Mouse (Mus musculus): ENCODE measurements at regions not wholly inside any gene's neighbourhood (a gene's known extent, or its start where the extent isn't known, plus 50 kb on each side); places are given as distances from the start of the nearest gene placed in this dataset.

- Histone ChIP-seq H3K9me3 (no peaks in the 10 kb centered on the region), H3K4me1 (no peaks in the 10 kb centered on the region), H3K36me3 (no peaks in the 10 kb centered on the region), H3K27me3 (no peaks in the 10 kb centered on the region), H3K27ac (no peak overlapping the region), H3K4me2 (replicated peaks) (no peak overlapping the region), H3K4me3 (no peak overlapping the region), H3K9ac (no peak overlapping the region)
- ATAC-seq (ENCODE audit: insufficient number of reproducible peaks, insufficient read depth, low FRiP score, low TSS enrichment) = no peak
- WGBS = 86% methylated on average over 6 of the region's 6 CpGs
These were observed 194.7 kb upstream of the Esrrg start for GRCm38 (mm10) chr1:187413881-187414280.

DNA sequence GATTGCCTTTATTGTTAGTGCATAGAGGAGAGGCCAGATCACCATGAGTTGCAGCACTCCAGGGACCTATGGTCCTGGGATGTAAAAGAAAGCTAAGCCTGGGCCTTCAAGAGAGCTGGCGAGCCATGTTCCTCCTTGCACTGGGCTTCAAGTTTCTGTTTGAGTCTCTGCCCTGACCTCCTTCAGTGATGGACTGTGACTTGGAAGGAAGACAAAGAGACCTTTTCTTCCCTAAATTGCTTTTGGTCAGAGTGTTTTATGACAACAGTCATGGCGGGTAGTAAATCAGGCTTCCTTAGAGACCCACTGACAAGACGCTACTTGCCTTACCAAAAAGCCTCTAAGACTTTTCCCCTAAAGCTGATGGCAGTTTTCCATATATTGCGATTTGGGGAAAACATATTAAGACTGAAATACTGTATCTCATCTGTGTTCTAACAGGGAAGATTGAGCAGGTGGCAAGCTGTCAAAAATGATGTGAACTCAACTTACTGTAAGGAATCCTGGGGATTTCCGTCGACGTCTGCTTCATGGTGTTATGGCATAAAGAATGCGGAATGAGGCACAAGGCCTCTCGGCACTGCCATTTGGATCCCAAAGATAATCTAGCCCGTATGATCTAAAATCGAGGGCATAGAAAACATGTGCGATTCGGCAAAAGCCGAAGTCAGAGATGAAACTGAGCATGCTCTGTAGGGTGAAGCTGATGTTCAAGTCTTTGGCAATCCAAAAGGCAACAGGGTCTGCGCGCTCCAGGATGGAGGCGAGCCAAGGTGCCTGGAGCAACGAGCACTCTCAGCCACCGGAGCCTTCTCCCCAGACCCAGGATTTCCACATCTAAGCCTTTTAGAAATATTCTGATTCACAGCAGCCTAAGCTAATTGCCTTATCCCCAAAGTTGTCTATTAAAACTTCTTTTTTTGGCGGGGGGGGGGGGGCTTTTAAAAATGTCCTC is 190.1 kb upstream of the Esrrg start:
- WGBS = 86% methylated on average over 20 of the region's 20 CpGs
- no peaks in the 10 kb centered on the region for H3K36me3 ChIP-seq
- no peak overlapping the region for H3K9ac ChIP-seq
- no peak overlapping the region for H3K4me3 ChIP-seq
- H3K9me3 ChIP-seq = no peaks in the 10 kb centered on the region
- no peaks in the 10 kb centered on the region for H3K27me3 ChIP-seq
- H3K27ac ChIP-seq = no peak overlapping the region
- no peak overlapping the region for H3K4me2 ChIP-seq (replicated peaks)
- no peaks in the 10 kb centered on the region for H3K4me1 ChIP-seq
- no peak for ATAC-seq (ENCODE audit: insufficient number of reproducible peaks, insufficient read depth, low FRiP score, low TSS enrichment)

GRCm38 (mm10) chr1:187428536-187429215 is 179.9 kb upstream of the Esrrg start:
- H3K27me3 ChIP-seq = no peaks in the 10 kb centered on the region
- H3K4me1 ChIP-seq = no peaks in the 10 kb centered on the region
- H3K9me3 ChIP-seq = no peaks in the 10 kb centered on the region
- no peak for ATAC-seq (ENCODE audit: insufficient number of reproducible peaks, insufficient read depth, low FRiP score, low TSS enrichment)
- no peaks in the 10 kb centered on the region for H3K36me3 ChIP-seq
- H3K27ac ChIP-seq = no peak overlapping the region
- H3K4me3 ChIP-seq = no peak overlapping the region
- H3K4me2 ChIP-seq (replicated peaks) = no peak overlapping the region
- no peak overlapping the region for H3K9ac ChIP-seq
- WGBS = 82% methylated on average over 9 of the region's 9 CpGs

DNA sequence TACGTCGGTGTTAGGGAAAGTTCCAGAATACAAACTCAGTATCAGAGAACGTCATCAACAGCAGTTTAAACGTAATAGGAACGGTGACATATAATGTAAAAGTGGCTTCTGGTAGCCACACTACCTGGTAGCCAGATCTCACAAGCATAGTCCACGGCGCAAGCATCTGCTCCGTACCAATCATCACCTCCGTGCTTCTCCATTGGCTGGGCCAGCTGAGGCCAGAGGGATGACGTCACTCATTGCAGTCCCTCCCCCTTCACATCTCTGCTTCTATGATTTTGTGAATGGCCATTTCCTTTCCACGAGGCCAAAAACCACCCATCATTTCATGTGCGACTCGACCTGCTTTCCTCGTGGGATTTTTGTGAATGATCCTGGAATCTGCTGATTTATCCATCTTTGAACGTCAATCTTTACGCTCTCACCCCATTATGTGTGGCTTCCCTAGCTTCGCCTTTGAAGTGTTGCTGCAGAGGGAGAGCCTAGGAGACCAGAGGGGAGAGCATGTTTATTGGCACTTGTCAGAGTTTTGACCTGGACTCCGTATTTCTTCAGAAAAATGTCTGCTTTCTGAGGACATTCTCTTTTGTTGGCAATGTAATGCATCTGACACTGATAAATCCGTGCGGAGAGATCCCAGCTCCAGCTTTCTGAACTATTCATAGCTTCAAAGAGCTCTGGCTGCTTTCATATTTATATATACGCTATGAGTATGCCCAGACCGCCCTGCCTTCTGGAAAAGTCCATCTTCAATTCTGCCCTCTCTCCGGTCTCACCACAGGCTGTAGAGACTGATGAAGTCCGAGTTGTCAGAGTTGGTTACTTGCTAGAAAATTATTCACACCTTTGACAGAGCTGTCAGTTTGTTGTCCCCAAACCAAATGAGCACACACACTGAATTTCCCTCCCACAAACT is 174.6 kb upstream of the Esrrg start:
- 86% methylated on average over 24 of the region's 24 CpGs for WGBS
- Histone ChIP-seq H3K36me3 (no peaks in the 10 kb centered on the region), H3K4me1 (no peaks in the 10 kb centered on the region), H3K9ac (no peak overlapping the region), H3K4me3 (no peak overlapping the region), H3K27ac (no peak overlapping the region), H3K4me2 (replicated peaks) (no peak overlapping the region), H3K27me3 (no peaks in the 10 kb centered on the region), H3K9me3 (no peaks in the 10 kb centered on the region)
- no peak for ATAC-seq (ENCODE audit: insufficient number of reproducible peaks, insufficient read depth, low FRiP score, low TSS enrichment)

GRCm38 (mm10) chr1:187439170-187439914 is 169.2 kb upstream of the Esrrg start:
- Histone ChIP-seq H3K27me3 (no peaks in the 10 kb centered on the region), H3K9me3 (no peaks in the 10 kb centered on the region), H3K4me1 (no peaks in the 10 kb centered on the region), H3K27ac (no peak overlapping the region), H3K36me3 (no peaks in the 10 kb centered on the region), H3K4me3 (no peak overlapping the region), H3K4me2 (replicated peaks) (no peak overlapping the region), H3K9ac (no peak overlapping the region)
- WGBS = 74% methylated on average over 20 of the region's 20 CpGs
- peak; percentile 85 for ATAC-seq (ENCODE audit: insufficient number of reproducible peaks, insufficient read depth, low FRiP score, low TSS enrichment)

DNA sequence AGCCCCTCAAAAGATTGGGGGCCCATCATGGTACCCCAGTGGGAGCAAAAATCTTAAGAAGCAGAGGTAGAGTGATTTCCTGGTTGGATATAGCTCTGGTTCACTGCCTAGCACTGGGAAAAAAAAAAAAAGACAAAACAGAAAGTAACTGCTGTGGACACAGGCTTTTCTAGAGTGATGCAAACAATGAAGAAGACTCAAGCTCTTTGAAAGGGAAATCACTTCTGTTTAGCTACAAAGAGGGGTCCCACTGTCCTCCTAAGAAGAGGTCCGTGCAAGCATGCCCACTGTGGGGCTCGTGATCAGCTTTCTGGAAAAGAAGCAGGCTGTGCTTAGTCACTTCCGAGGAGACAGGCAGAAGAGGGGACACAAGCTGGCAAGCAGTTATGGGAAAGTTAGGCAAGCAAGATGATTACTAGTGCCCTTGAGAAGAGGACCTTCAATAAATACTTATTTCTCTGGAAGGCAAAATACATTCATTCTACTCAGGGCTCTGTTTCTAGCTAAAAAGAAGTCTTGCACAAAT is 166.9 kb upstream of the Esrrg start:
- no peaks in the 10 kb centered on the region for H3K27me3 ChIP-seq
- H3K4me1 ChIP-seq = no peaks in the 10 kb centered on the region
- no peak overlapping the region for H3K4me3 ChIP-seq
- no peak for ATAC-seq (ENCODE audit: insufficient number of reproducible peaks, insufficient read depth, low FRiP score, low TSS enrichment)
- no peaks in the 10 kb centered on the region for H3K36me3 ChIP-seq
- H3K9me3 ChIP-seq = no peaks in the 10 kb centered on the region
- H3K9ac ChIP-seq = no peak overlapping the region
- WGBS = 72% methylated on average over 3 of the region's 3 CpGs
- H3K4me2 ChIP-seq (replicated peaks) = no peak overlapping the region
- H3K27ac ChIP-seq = no peak overlapping the region

GRCm38 (mm10) chr1:187446511-187446910 is 162.1 kb upstream of the Esrrg start:
- Histone ChIP-seq H3K9me3 (no peaks in the 10 kb centered on the region), H3K4me3 (no peak overlapping the region), H3K4me1 (no peaks in the 10 kb centered on the region; the same call in 1 of the 2 replicates), H3K27me3 (no peaks in the 10 kb centered on the region), H3K9ac (no peak overlapping the region), H3K4me2 (replicated peaks) (no peak overlapping the region), H3K36me3 (no peaks in the 10 kb centered on the region), H3K27ac (no peak overlapping the region)
- WGBS = 81% methylated on average over 6 of the region's 6 CpGs
- no peak for ATAC-seq (ENCODE audit: insufficient number of reproducible peaks, insufficient read depth, low FRiP score, low TSS enrichment)

DNA sequence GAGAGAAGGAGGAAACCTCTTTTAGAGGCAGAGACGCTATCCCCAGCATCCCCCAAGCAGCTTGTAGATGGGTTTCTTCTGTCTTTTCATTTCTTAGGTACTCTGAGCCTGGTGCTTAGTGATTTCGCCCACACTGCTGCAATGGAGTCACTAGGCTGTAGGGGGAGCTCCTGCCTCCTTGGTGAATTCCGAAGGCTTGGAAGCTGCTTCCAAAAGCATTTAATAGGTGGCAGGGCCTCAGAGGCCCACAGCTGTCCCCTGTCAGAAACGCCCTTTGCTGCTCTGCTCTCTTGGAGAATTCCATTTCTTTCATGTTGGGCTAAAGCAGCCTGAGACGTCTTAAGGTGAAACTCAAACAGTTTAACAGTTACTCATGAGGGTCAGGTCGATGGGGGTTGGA is 160.4 kb upstream of the Esrrg start:
- Histone ChIP-seq H3K4me1 (no peaks in the 10 kb centered on the region; the same call in 1 of the 2 replicates), H3K36me3 (no peaks in the 10 kb centered on the region), H3K4me2 (replicated peaks) (no peak overlapping the region; the same call in 1 of the 2 replicates), H3K4me3 (no peak overlapping the region), H3K27me3 (no peaks in the 10 kb centered on the region), H3K9me3 (no peaks in the 10 kb centered on the region), H3K27ac (no peak overlapping the region), H3K9ac (no peak overlapping the region)
- no peak for ATAC-seq (ENCODE audit: insufficient number of reproducible peaks, insufficient read depth, low FRiP score, low TSS enrichment)
- 15% methylated on average over 6 of the region's 6 CpGs for WGBS

DNA sequence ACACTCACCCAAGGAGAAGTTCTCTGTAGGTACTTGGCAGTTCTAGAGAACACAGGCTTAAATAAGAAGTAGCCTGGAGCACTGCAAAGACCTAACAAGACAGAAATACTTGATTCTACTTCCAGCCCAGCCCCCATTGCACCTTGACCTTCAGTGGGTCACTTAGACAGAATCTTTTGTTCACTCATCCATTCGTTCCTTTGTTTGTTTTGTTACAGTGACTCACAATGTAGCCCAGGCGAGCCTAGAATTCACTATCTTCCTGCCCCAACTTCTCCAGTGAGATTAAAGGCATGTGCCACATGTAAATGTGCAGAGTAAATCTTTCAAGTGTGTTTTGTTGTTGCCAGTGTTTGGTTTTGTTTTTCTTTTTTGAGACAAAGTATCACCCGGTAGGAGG is 158.5 kb upstream of the Esrrg start:
- ATAC-seq (ENCODE audit: insufficient number of reproducible peaks, insufficient read depth, low FRiP score, low TSS enrichment) = no peak
- no peaks in the 10 kb centered on the region for H3K27me3 ChIP-seq
- H3K4me1 ChIP-seq = no peaks in the 10 kb centered on the region; the same call in 1 of the 2 replicates
- no peak overlapping the region for H3K4me2 ChIP-seq (replicated peaks)
- H3K9ac ChIP-seq = no peak overlapping the region
- no peak overlapping the region for H3K4me3 ChIP-seq
- no peak overlapping the region for H3K27ac ChIP-seq
- WGBS = 46% methylated on average over 3 of the region's 3 CpGs
- H3K36me3 ChIP-seq = no peaks in the 10 kb centered on the region
- no peaks in the 10 kb centered on the region for H3K9me3 ChIP-seq

DNA sequence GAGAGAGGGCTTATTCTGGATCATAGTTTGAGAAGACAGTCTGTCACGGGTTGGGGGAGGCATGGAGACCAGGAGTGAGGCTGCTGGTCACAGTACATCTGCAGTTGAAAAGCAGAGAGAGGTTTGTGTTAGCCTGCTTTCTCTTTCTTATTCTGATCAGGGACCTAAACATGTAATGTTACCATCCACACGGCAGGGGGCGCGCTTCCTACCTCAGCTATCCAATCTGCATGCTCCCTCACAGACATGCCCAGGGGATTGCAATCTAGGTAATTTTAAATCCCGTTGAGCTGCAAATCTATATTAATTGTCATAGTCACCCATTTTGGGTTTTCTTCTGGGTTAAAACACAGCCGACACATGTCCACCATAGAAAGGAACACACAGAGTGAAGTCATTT is 156.4 kb upstream of the Esrrg start:
- no peak overlapping the region for H3K27ac ChIP-seq
- no peaks in the 10 kb centered on the region; the same call in 1 of the 2 replicates for H3K4me1 ChIP-seq
- H3K4me3 ChIP-seq = no peak overlapping the region
- no peak overlapping the region for H3K9ac ChIP-seq
- H3K9me3 ChIP-seq = no peaks in the 10 kb centered on the region
- no peaks in the 10 kb centered on the region for H3K36me3 ChIP-seq
- no peaks in the 10 kb centered on the region for H3K27me3 ChIP-seq
- no peak overlapping the region for H3K4me2 ChIP-seq (replicated peaks)
- ATAC-seq (ENCODE audit: insufficient number of reproducible peaks, insufficient read depth, low FRiP score, low TSS enrichment) = no peak
- WGBS = 34% methylated on average over 6 of the region's 6 CpGs

- Histone ChIP-seq H3K4me2 (replicated peaks) (no peak overlapping the region), H3K9ac (no peak overlapping the region), H3K4me3 (no peak overlapping the region), H3K9me3 (no peaks in the 10 kb centered on the region), H3K27ac (no peak overlapping the region), H3K36me3 (no peaks in the 10 kb centered on the region), H3K4me1 (no peaks in the 10 kb centered on the region), H3K27me3 (no peaks in the 10 kb centered on the region)
- 64% methylated on average over 5 of the region's 5 CpGs for WGBS
- ATAC-seq (ENCODE audit: insufficient number of reproducible peaks, insufficient read depth, low FRiP score, low TSS enrichment) = no peak
These were observed 154.2 kb upstream of the Esrrg start for GRCm38 (mm10) chr1:187454431-187454830.
